Mouse (Mus musculus): ENCODE results near the gene Rgl3. TPM values are rescaled to one million over a fixed set of nuclear protein-coding genes. Genes with fewer than 3 reads are reported as not detected.
A peak's percentile ranks its signal among the peaks of the same experiment; 100 is the strongest.

Gene Rgl3
- total RNA-seq, 2 experiments from 2014 or later, result 0.28 to 0.69 TPM

- DNase-seq, result no peak
- intact Hi-C loops (cut with DNase I), result no loop called here
- H3K4me3 ChIP-seq, result no peak overlapping the region
- no peak for TF ChIP-seq CTCF (IDR thresholded peaks at IDR 0.05)
- peak overlapping the region; percentile 76 for H3K27ac ChIP-seq
Observed at GRCm38 (mm10) chr9:21923490-21924098, 65.7 kb downstream of the Rgl3 start.

- Histone ChIP-seq H3K4me3 (no peak overlapping the region), H3K27ac (peak overlapping the region; percentile 76; the same call in 1 of the 2 replicates)
- no peak for TF ChIP-seq CTCF (IDR thresholded peaks at IDR 0.05)
- intact Hi-C loops (cut with DNase I), result no loop called here
- no peak for DNase-seq
Observed at GRCm38 (mm10) chr9:21923036-21923435, 66.2 kb downstream of the Rgl3 start.

Other genes with a start within 250 kb of the Rgl3 start
- under 1 TPM; 0.50 to 0.89 TPM for gene Spc24, start 229.1 kb downstream of the Rgl3 start, total RNA-seq (2021)
- 10 to 100 TPM; 11.5 to 16.6 TPM for gene Kank2, start 190.7 kb downstream of the Rgl3 start, total RNA-seq (2021)
- not detected for gene Angptl8, start 153.9 kb downstream of the Rgl3 start, total RNA-seq (2021)
- 10 to 100 TPM in 1 of 2 experiments, 1 to 10 TPM in 1; 9.4 to 10.5 TPM for gene Dock6, start 136.8 kb downstream of the Rgl3 start, total RNA-seq (2021)
- gene Rab3d, start 71.3 kb downstream of the Rgl3 start, total RNA-seq (2021), result 1 to 10 TPM; 2.6 to 3.5 TPM
- gene Ccdc159, start 62.0 kb downstream of the Rgl3 start, total RNA-seq (2021), result 1 to 10 TPM in 1 of 2 experiments, under 1 TPM in 1; 0.66 to 1.1 TPM
- 10 to 100 TPM; 11.6 to 11.8 TPM for gene Tmem205, start 61.9 kb downstream of the Rgl3 start, total RNA-seq (2021)
- gene Plppr2, start 52.4 kb downstream of the Rgl3 start, total RNA-seq (2021), result under 1 TPM; 0.36 to 0.98 TPM
- gene Swsap1, start 33.7 kb downstream of the Rgl3 start, total RNA-seq (2021), result 1 to 10 TPM; 1.7 to 3.1 TPM
- gene Epor, start 25.9 kb downstream of the Rgl3 start, total RNA-seq (2021), result under 1 TPM; 0.23 to 0.25 TPM
- gene Ccdc151, start 13.2 kb upstream of the Rgl3 start, total RNA-seq (2021), result not detected
- 10 to 100 TPM; 27.8 to 32.6 TPM for gene Prkcsh, start 13.4 kb upstream of the Rgl3 start, total RNA-seq (2021)
- gene Elavl3, start 62.6 kb upstream of the Rgl3 start, total RNA-seq (2021), result not detected
- not detected for gene Gm49318, start 81.8 kb upstream of the Rgl3 start, total RNA-seq (2021)
- gene Zfp653, start 81.9 kb upstream of the Rgl3 start, total RNA-seq (2021), result 1 to 10 TPM; 4.3 to 4.4 TPM
- gene Ecsit, start 96.0 kb upstream of the Rgl3 start, total RNA-seq (2021), result 10 to 100 TPM; 84.5 to 96.6 TPM
- gene Cnn1, start 109.8 kb upstream of the Rgl3 start, total RNA-seq (2021), result 1 to 10 TPM; 3.0 to 3.5 TPM
- 10 to 100 TPM; 35.0 to 39.5 TPM for gene Elof1, start 127.7 kb upstream of the Rgl3 start, total RNA-seq (2021)
- 1 to 10 TPM in 1 of 2 experiments, under 1 TPM in 1; 0.23 to 1.5 TPM for gene Acp5, start 146.3 kb upstream of the Rgl3 start, total RNA-seq (2021)
- gene Pigyl, start 167.4 kb upstream of the Rgl3 start, total RNA-seq (2021), result 10 to 100 TPM; 34.7 to 41.3 TPM
- not detected for gene Zfp872, start 198.6 kb upstream of the Rgl3 start, total RNA-seq (2021)
- 1 to 10 TPM; 7.0 to 7.2 TPM for gene Zfp809, start 236.3 kb upstream of the Rgl3 start, total RNA-seq (2021)